Mouse (Mus musculus): Measurements from ENCODE around the gene Aatk. TPM values are rescaled to one million over a fixed set of nuclear protein-coding genes. Genes with fewer than 3 reads are reported as not detected.
A peak's percentile ranks its signal among the peaks of the same experiment; 100 is the strongest.

The Aatk gene
- 182 and 188 TPM in 2 replicates for polyA plus RNA-seq (2012; rRNA removed)

- DNase-seq (ENCODE audit: extremely low spot score in 1 of 2, low spot score in 1 of 2), result no peak
Measured at GRCm38 (mm10) chr11:120046553-120047191, at the start of gene Aatk. Gene Aatk, minus strand, starts transcription at chr11:120047167.

GRCm38 (mm10) chr11:120092817-120093591 lies 46.0 kb upstream of the Aatk start:
- no peak for DNase-seq (ENCODE audit: extremely low spot score in 1 of 2, low spot score in 1 of 2)

- DNase-seq (ENCODE audit: extremely low spot score in 1 of 2, low spot score in 1 of 2), result no peak
Measured at GRCm38 (mm10) chr11:120090661-120091060, 43.7 kb upstream of the Aatk start.

GRCm38 (mm10) chr11:120086702-120087152 lies 39.8 kb upstream of the Aatk start, which contains the start of gene Cep131:
Gene Cep131, minus strand, starts transcription at chr11:120086827.
- peak; percentile 97 to 98 for DNase-seq (ENCODE audit: extremely low spot score in 1 of 2, low spot score in 1 of 2)

- DNase-seq (ENCODE audit: extremely low spot score in 1 of 2, low spot score in 1 of 2), result peak in 1 of 2 experiments; percentile 27
Measured at GRCm38 (mm10) chr11:120085891-120086627, 39.1 kb upstream of the Aatk start.

- DNase-seq (ENCODE audit: extremely low spot score in 1 of 2, low spot score in 1 of 2), result no peak
Measured at GRCm38 (mm10) chr11:120080282-120080681, 33.3 kb upstream of the Aatk start.

GRCm38 (mm10) chr11:120076191-120076590 lies 29.2 kb upstream of the Aatk start:
- DNase-seq (ENCODE audit: extremely low spot score in 1 of 2, low spot score in 1 of 2), result no peak

GRCm38 (mm10) chr11:120072986-120073647 lies 26.1 kb upstream of the Aatk start:
- DNase-seq (ENCODE audit: extremely low spot score in 1 of 2, low spot score in 1 of 2), result no peak

- no peak for DNase-seq (ENCODE audit: extremely low spot score in 1 of 2, low spot score in 1 of 2)
Measured at GRCm38 (mm10) chr11:120071731-120072320, 24.9 kb upstream of the Aatk start.

- no peak for DNase-seq (ENCODE audit: extremely low spot score in 1 of 2, low spot score in 1 of 2)
Measured at GRCm38 (mm10) chr11:120071065-120071464, 24.1 kb upstream of the Aatk start.

- no peak for DNase-seq (ENCODE audit: extremely low spot score in 1 of 2, low spot score in 1 of 2)
Measured at GRCm38 (mm10) chr11:120070286-120070930, 23.4 kb upstream of the Aatk start.

GRCm38 (mm10) chr11:120069261-120069660 lies 22.3 kb upstream of the Aatk start:
- no peak for DNase-seq (ENCODE audit: extremely low spot score in 1 of 2, low spot score in 1 of 2)

- DNase-seq (ENCODE audit: extremely low spot score in 1 of 2, low spot score in 1 of 2), result no peak
Measured at GRCm38 (mm10) chr11:120067834-120068233, 20.9 kb upstream of the Aatk start.

- peak in 1 of 2 experiments; percentile 47 for DNase-seq (ENCODE audit: extremely low spot score in 1 of 2, low spot score in 1 of 2)
Measured at GRCm38 (mm10) chr11:120065291-120065690, 18.3 kb upstream of the Aatk start.

GRCm38 (mm10) chr11:120064668-120065040 lies 17.7 kb upstream of the Aatk start:
- no peak for DNase-seq (ENCODE audit: extremely low spot score in 1 of 2, low spot score in 1 of 2)

- DNase-seq (ENCODE audit: extremely low spot score in 1 of 2, low spot score in 1 of 2), result no peak
Measured at GRCm38 (mm10) chr11:120064006-120064667, 17.2 kb upstream of the Aatk start.

GRCm38 (mm10) chr11:120063326-120063725 lies 16.4 kb upstream of the Aatk start:
- no peak for DNase-seq (ENCODE audit: extremely low spot score in 1 of 2, low spot score in 1 of 2)

- DNase-seq (ENCODE audit: extremely low spot score in 1 of 2, low spot score in 1 of 2), result no peak
Measured at GRCm38 (mm10) chr11:120060634-120061033, 13.7 kb upstream of the Aatk start.

Measured in frontal cortex, adult 2 months (tissue).